Mouse (Mus musculus): ENCODE measurements around the gene Mybphl.
A peak's percentile ranks its signal among the peaks of the same experiment; 100 is the strongest.

The Mybphl gene

GRCm38 (mm10) chr3:108372691-108373090 lies 8.0 kb downstream of the Mybphl start:
- no peak for DNase-seq

DNA sequence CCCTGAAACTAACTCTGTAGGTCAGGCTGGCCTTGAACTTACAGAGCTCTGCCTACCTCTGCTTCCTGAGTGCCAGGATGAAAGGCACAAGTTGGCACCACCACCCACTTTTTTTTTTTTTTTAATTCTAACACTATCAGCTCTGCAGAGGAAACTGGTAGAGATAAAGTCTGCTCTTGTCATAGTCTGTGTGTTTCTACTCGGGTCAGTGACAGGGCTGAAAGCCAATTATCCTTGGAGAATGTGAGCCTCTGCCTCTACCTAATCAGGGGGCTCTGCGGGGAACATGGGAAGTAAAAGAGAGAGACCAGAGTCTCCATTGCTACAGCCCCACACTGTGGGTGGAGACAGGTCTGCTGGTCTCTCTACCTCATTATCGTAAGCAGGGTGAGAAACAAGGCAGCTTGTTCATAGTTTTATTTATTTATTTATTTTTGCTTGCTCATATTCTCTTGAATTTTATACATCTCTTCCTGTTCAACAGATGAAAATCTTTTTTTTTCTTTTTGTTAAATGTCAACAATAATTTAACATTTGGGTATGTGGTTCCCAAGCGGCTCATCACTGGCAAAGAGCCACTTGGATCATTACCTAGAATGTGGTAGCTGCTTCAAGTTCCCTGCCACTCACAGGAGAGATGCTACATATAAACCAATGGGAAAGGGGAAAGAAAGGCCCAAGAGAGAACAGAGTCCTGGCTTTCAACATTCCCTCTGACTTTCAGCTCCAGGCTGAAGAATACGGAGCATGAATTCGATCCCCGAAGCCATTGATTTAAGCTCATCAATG lies 14.4 kb downstream of the Mybphl start:
- DNase-seq = peak; percentile 71 to 77

DNA sequence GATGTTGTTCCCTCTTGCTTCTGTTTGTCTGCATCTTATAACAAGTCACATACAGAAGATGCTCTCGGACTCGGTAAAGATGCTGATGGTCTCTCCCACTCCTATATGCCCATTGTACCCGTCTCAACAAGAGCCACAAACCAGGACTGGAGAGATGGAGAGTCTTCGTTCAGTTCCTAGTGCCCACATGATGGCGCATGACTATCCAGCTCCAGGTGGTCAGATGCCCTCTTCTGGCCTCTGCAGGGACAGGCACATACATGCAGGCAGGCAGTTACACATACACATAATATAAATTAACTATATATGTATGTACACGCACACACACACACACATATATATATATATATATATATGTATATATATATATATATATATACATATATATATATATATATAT lies 16.0 kb downstream of the Mybphl start:
- no peak for DNase-seq

- no peak for DNase-seq
These were observed 17.5 kb downstream of the Mybphl start for GRCm38 (mm10) chr3:108381945-108382875.

- peak; percentile 93 to 94 for DNase-seq
These were observed 19.0 kb downstream of the Mybphl start, which contains the start of gene Psrc1 for GRCm38 (mm10) chr3:108383485-108384354. Psrc1 (plus strand) TSS chr3:108383839.

DNA sequence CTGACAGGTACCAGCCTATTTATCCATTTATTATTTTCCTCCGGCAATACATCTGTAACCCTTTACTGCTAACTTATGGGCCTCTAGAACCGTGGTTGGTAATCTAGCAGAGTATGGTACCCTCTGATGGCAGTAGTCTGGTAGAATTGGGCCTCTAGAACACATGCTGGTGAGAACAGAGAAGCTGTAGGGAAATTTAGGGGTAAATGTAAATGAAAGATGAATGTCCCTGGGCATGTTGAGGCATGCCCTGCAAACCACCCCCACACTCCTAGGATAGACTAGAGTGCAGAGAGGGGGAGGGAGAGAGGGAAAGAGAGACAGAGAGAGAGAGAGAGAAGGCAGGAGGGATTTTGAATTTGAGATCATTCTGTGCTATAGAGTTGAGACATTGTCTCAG lies 19.7 kb downstream of the Mybphl start:
- no peak for DNase-seq

- DNase-seq = peak; percentile 66 to 70
These were observed 21.5 kb downstream of the Mybphl start for GRCm38 (mm10) chr3:108386186-108386585.

- peak; percentile 99 to 100 for DNase-seq
These were observed 24.4 kb downstream of the Mybphl start for GRCm38 (mm10) chr3:108389111-108389545.

DNA sequence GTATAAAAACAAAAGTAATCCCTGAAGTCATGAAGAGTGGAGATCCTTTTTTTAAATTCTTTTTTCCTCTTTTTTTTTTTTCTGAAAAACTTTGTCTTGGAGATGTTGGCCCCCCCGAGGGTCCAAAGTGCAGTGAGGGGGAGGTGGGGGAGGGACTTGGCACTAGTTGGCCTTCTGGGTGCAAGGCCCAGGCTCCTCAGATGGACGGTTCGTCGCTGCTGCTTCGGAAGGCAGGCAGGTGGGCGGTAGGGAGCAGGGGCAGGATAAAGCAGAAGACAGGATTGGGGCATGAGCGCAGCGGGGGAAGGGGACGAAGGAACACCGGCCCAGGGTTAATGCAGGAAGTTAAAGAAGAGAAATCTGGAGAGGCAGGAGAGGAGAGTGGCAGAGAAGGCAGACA lies 27.6 kb downstream of the Mybphl start:
- DNase-seq = peak; percentile 13 to 30

- DNase-seq = no peak
These were observed 28.1 kb downstream of the Mybphl start for GRCm38 (mm10) chr3:108392793-108393192.

GRCm38 (mm10) chr3:108398281-108398680 lies 33.6 kb downstream of the Mybphl start:
- DNase-seq = peak; percentile 63 to 67

- DNase-seq = peak; percentile 16 to 32
These were observed 35.7 kb downstream of the Mybphl start for GRCm38 (mm10) chr3:108400442-108400841.

GRCm38 (mm10) chr3:108401692-108402527 lies 37.2 kb downstream of the Mybphl start:
- DNase-seq = peak; percentile 98

- DNase-seq = peak; percentile 85 to 90
These were observed 37.8 kb downstream of the Mybphl start for GRCm38 (mm10) chr3:108402528-108402920.

- peak; percentile 78 to 79 for DNase-seq
These were observed 41.0 kb downstream of the Mybphl start for GRCm38 (mm10) chr3:108405536-108406305.

GRCm38 (mm10) chr3:108406306-108406885 lies 41.7 kb downstream of the Mybphl start:
- DNase-seq = peak; percentile 55 to 58

- peak; percentile 14 to 20 for DNase-seq
These were observed 43.9 kb downstream of the Mybphl start for GRCm38 (mm10) chr3:108408517-108409008.

DNA sequence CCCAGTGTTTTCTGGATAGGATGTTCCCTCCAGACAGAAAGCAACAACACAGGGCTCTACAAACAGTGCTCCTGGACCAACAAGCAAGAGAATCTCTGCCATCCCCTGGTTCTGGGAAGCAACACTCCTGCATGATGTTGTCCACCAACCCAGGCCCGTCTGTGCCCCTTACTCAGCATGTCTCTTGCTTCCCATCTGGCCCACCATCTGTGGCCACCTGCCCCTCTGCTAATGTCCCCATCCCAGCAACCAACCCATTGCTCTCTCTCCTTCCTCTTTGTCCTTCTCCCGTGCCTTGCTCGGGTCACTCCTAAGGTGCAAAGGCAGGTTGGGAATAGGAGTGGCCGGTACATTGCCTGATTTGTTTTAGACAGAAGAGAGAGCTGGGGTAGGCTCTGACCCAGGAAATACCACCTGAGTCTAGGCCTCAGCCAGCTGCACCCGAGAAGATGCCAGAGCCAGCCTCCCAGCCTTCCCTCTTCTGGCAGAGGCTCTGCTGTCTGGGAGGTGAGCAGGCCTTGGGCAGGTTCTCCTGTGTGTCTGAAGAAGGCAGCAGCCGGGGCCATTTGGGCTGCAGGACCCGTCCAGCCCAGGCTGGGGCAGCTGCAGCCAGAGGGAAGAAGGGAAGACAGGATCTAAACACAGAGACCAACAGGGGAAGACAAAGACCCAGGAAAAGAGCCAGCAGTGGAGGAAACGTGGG lies 45.1 kb downstream of the Mybphl start:
- peak; percentile 85 to 92 for DNase-seq

DNA sequence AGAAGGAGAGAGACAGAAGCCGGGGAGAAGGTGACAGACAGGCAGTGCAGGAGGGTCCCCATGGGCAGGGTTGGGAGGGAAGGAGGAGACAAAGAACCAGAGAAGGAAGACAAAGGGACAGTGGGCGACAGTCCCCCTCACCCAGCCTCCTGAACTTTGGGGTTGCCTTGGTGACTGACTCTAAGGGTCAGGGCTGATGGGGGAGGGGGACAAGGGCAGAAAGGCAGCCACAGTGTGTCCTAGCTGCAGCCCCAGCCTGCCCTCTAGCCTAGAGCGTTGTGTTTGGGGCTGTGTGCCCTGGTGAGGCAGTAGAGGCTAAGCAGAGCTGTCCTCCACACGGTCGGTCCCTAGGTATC lies 45.6 kb downstream of the Mybphl start:
- DNase-seq = peak in 1 of 2 experiments; percentile 64
